Mouse (Mus musculus): ENCODE results near the gene Fads1.

DNA sequence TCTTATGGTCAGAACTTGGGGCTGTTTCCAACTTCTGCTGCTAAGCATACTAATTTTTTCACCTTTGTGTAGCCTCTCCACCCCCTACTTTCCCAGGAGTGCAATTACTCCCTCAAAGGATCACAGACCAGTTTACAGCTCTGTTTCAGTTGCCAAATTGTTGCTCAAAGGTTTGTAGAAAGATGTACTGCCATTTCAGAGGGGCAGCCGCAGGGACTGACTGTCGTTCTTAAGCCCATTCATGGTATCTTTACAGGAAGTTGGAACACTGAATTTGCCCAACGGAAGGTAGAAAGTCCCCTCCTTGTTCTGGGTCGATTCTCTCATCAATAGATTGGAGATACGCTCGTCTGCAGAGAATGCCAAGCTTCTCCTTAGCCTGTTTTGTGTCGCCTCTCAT lies 11.3 kb upstream of the Fads1 start:
- TF ChIP-seq CTCF (IDR thresholded peaks at IDR 0.05) (no peak), EP300 (IDR thresholded peaks at IDR 0.05) (no peak)
